Mouse (Mus musculus): Measurements from ENCODE around the gene Lnp1. TPM values are rescaled to one million over a fixed set of nuclear protein-coding genes. Genes with fewer than 3 reads are reported as not detected.

The Lnp1 gene
- polyA plus RNA-seq, 1 experiment from 2014 or later: not detected

- peaks cover 21% of the 10 kb centered on the region for H3K27me3 ChIP-seq
- CTCF ChIA-PET: interaction anchor here (0.9 kb wide), 1 partner anchor 12 kb away, joined by 3 read pairs; no protein-coding TSS in a partner anchor
- ATAC-seq: no peak
- TF ChIP-seq CTCF (IDR thresholded peaks at IDR 0.05): no peak
- POLR2A ChIA-PET: no interaction called here
- no peak for DNase-seq (ENCODE audit: low read depth, low spot score)
- in situ Hi-C loops (cut with MboI; ENCODE audit: low pct_unique_long_range_greater_than_20kb): no loop called here
These were observed 41.8 kb downstream of the Lnp1 start, which contains the start of gene Tmem45a for GRCm38 (mm10) chr16:56885824-56886615. Tmem45a (minus strand) TSS chr16:56886166.

GRCm38 (mm10) chr16:56884811-56885210, 43.0 kb downstream of the Lnp1 start:
- CTCF ChIA-PET: no interaction called here
- POLR2A ChIA-PET: no interaction called here
- no peak for ATAC-seq
- in situ Hi-C loops (cut with MboI; ENCODE audit: low pct_unique_long_range_greater_than_20kb): no loop called here
- DNase-seq (ENCODE audit: low read depth, low spot score): no peak
- H3K27me3 ChIP-seq: peaks cover 31% of the 10 kb centered on the region
- TF ChIP-seq CTCF (IDR thresholded peaks at IDR 0.05): no peak

- H3K27me3 ChIP-seq: peaks cover 12% of the 10 kb centered on the region
- in situ Hi-C loops (cut with MboI; ENCODE audit: low pct_unique_long_range_greater_than_20kb): no loop called here
- DNase-seq (ENCODE audit: low read depth, low spot score): no peak
- POLR2A ChIA-PET: no interaction called here
- no peak for ATAC-seq
- TF ChIP-seq CTCF (IDR thresholded peaks at IDR 0.05): peak; percentile 13
- CTCF ChIA-PET: no interaction called here
These were observed 54.5 kb downstream of the Lnp1 start for GRCm38 (mm10) chr16:56873410-56873809.

GRCm38 (mm10) chr16:56870458-56870857, 57.4 kb downstream of the Lnp1 start:
- TF ChIP-seq CTCF (IDR thresholded peaks at IDR 0.05): no peak
- in situ Hi-C loops (cut with MboI; ENCODE audit: low pct_unique_long_range_greater_than_20kb): no loop called here
- ChIA-PET POLR2A (no interaction called here), CTCF (interaction anchor here (1.2 kb wide), 1 partner anchor 29 kb away, joined by 3 read pairs; no protein-coding TSS in a partner anchor)
- DNase-seq (ENCODE audit: low read depth, low spot score): no peak
- no peak for ATAC-seq
- H3K27me3 ChIP-seq: peaks cover 20% of the 10 kb centered on the region

- POLR2A ChIA-PET: no interaction called here
- TF ChIP-seq CTCF (IDR thresholded peaks at IDR 0.05): no peak
- H3K27me3 ChIP-seq: peaks cover 20% of the 10 kb centered on the region
- no peak for DNase-seq (ENCODE audit: low read depth, low spot score)
- CTCF ChIA-PET: no interaction called here
- in situ Hi-C loops (cut with MboI; ENCODE audit: low pct_unique_long_range_greater_than_20kb): no loop called here
- ATAC-seq: no peak
These were observed 59.5 kb downstream of the Lnp1 start for GRCm38 (mm10) chr16:56868361-56868760.

GRCm38 (mm10) chr16:56867591-56867990, 60.3 kb downstream of the Lnp1 start:
- peaks cover 20% of the 10 kb centered on the region for H3K27me3 ChIP-seq
- ChIA-PET POLR2A (no interaction called here), CTCF (no interaction called here)
- TF ChIP-seq CTCF (IDR thresholded peaks at IDR 0.05): no peak
- in situ Hi-C loops (cut with MboI; ENCODE audit: low pct_unique_long_range_greater_than_20kb): no loop called here
- ATAC-seq (no peak), DNase-seq (ENCODE audit: low read depth, low spot score) (no peak)

Other genes starting within 250 kb of the Lnp1 start
- 104 TPM for gene Tfg, start 210.6 kb downstream of the Lnp1 start, polyA plus RNA-seq (2021)
- not detected for gene Adgrg7, start 132.2 kb downstream of the Lnp1 start, polyA plus RNA-seq (2021)
- gene Tmem45a, start 41.9 kb downstream of the Lnp1 start, polyA plus RNA-seq (2021): not detected
- not detected for gene Tmem45a2, start 143.3 kb upstream of the Lnp1 start, polyA plus RNA-seq (2021)
- 49.4 TPM for gene Tomm70a, start 193.6 kb upstream of the Lnp1 start, polyA plus RNA-seq (2021)
- 58.8 TPM for gene Nit2, start 239.3 kb upstream of the Lnp1 start, polyA plus RNA-seq (2021)

All from Patski (cell line).